27 mouse cellular contexts compared by ENCODE assay signal in genomic region chr15:94630553-94630952, GRCm38 (mm10). TPM values are rescaled to one million over a fixed set of nuclear protein-coding genes. Genes with fewer than 3 reads are reported as not detected.
"Had no signal": no experiment of that assay in that cellular context is flagged by ENCODE, and none has a peak within 500 bp of the region (broad histone marks: within the 10 kb centered on the region; RNA-seq: fewer than 3 reads in every experiment).

No protein-coding gene starts in this region.

- H3K9ac ChIP-seq: heart, embryonic 12.5 days; hindbrain, embryonic 12.5 days; hindbrain, embryonic 14.5 days; kidney, embryonic 15.5 days; limb, embryonic 13.5 days; limb, embryonic 15.5 days; liver, embryonic 12.5 days; liver, embryonic 14.5 days had no signal

- H3K4me1 ChIP-seq: limb, embryonic 13.5 days; liver, embryonic 12.5 days had no signal

- H3K9me3 ChIP-seq: heart, embryonic 12.5 days; hindbrain, embryonic 10.5 days; hindbrain, embryonic 12.5 days; kidney, embryonic 15.5 days; limb, embryonic 13.5 days; limb, embryonic 15.5 days; liver, embryonic 12.5 days had no signal

- ATAC-seq: hindbrain, embryonic 16.5 days; inflammation-experienced regulatory T-cells, adult 6 months; liver, embryonic 12.5 days had no signal

- H3K36me3 ChIP-seq: heart, embryonic 12.5 days; hindbrain, embryonic 10.5 days; hindbrain, embryonic 12.5 days; kidney, embryonic 15.5 days; limb, embryonic 13.5 days; limb, embryonic 15.5 days; liver, embryonic 12.5 days had no signal

- DNase-seq: gastrocnemius, adult 2 months; gastrocnemius, postnatal 14 days; gastrocnemius, postnatal 36 days; heart, adult 2 months; heart, postnatal 10 days; heart, postnatal 4 days; kidney, adult 11 months; kidney, adult 2 months; kidney, adult 9 months; kidney, postnatal 14 days; kidney, postnatal 36 days; layer of hippocampus, adult 9-11 months; layer of hippocampus, postnatal 36 days; left cerebral cortex, postnatal 4 days had no signal

- H3K27ac ChIP-seq: heart, adult 2 months; hindbrain, embryonic 10.5 days; hindbrain, embryonic 12.5 days; hindbrain, embryonic 14.5 days; kidney, embryonic 15.5 days; kidney, postnatal 0 days; limb, embryonic 13.5 days; limb, embryonic 15.5 days; liver, embryonic 12.5 days; liver, embryonic 14.5 days had no signal

- H3K4me2 ChIP-seq: heart, embryonic 12.5 days; hindbrain, embryonic 12.5 days; hindbrain, embryonic 14.5 days; limb, embryonic 13.5 days; limb, embryonic 15.5 days; liver, embryonic 12.5 days had no signal

- H3K4me3 ChIP-seq: heart, adult 2 months; heart, embryonic 12.5 days; hindbrain, embryonic 10.5 days; hindbrain, embryonic 12.5 days; kidney, embryonic 15.5 days; limb, embryonic 13.5 days; limb, embryonic 15.5 days; liver, embryonic 12.5 days had no signal

RNA-seq across cellular contexts. Expression of gene Tmem117, which starts 1.5 kb away (rescaled TPM):
- polyA plus RNA-seq: liver, adult 2 months; liver, embryonic 12.5 days; liver, embryonic 14.5 days had no signal
